Mouse (Mus musculus) forelimb bud, embryonic 11.5 days (tissue): ENCODE results near the gene Gm2916.
"Not testable (repeated sequence)": the region's sequence is repeated elsewhere in the genome, so short reads cannot be mapped to it uniquely, and the experiment has no call there.

Experiments
- DNase-seq: peaks from one replicate; pipeline ENCODE4 v3.0.0-alpha.2; 2012; ENCODE audit warnings: low read depth, low spot score

The Gm2916 gene

DNA sequence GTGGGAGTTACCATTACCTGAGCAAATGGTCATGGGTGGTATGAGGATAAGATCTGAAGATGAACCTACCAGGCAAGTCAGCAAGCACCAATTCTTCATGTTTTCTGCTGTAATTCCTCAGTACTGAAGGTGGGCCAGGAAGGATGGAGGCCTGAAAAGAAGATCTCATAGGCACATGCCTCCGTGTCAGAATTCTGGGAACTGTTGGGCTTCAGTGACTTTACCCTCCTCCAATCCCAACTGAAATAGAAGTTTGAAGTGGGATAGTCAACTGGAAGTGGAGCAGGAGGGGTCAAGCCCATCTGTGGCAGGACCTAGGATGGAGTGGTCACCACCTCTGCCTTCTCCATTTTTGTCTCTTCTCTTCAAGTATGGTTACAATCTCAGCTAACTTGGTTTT lies at the start of gene Gm2916:
Gm2916 (plus strand) TSS at position 301 of the 400 bp plus-strand sequence.
- DNase-seq: not testable (repeated sequence)

DNA sequence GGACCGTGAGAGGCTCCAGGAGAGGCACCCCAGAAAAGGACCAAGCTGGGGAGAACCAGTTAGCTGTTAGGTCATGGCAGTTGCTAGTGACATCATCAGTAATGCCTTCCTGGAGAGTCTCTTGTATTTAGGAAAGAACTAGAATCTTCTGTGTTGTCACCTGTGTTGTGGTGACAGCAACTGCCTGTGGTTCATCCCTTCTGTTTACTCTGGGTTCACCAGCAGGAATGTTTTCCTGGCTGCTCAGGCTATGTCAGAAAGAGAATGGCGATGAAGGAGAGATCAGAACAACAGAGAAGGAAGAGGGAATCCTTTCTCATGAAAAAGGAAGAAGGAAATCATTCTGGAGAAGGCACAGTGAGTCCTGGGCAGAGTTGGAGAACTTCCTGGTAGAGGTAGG lies 38.0 kb upstream of the Gm2916 start, which contains the start of gene Gm3033:
Gm3033 (plus strand) TSS at position 301 of the 400 bp plus-strand sequence.
- DNase-seq: not testable (repeated sequence)

DNA sequence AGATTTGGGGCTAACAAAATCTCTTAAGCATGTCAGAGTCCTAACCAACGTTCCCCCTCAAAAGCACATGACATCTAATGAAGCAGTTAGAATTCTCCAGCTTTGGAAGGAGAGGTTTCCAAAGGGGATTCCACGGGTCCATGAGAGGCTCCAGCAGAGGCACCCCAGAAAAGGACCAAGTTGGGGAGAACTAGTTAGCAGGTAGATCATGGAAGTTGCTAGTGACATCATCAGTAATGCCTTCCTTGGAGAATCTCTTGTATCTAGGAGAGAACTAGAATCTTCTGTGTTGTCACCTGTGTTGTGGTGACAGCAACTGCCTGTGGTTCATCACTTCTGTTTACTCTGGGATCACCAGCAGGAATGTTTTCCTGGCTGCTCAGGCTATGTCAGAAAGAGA lies 47.5 kb downstream of the Gm2916 start, which contains the start of gene Gm3029:
Gm3029 (plus strand) TSS at position 301 of the 400 bp plus-strand sequence.
- DNase-seq: not testable (repeated sequence)

DNA sequence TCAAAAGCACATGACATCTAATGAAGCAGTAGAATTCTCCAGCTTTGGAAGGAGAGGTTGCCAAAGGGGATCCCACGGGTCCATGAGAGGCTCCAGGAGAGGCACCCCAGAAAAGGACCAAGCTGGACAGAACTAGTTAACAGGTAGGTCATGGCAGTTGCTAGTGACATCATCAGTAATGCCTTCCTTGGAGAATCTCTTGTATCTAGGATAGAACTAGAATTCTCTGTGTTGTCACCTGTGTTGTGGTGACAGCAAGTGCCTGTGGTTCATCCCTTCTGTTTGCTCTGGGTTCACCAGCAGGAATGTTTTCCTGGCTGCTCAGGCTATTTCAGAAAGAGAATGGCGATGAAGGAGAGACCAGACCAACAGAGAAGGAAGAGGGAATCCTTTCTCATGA lies 79.3 kb downstream of the Gm2916 start, which contains the start of gene Gm3095:
Gm3095 (plus strand) TSS at position 301 of the 400 bp plus-strand sequence.
- not testable (repeated sequence) for DNase-seq
